In the genomic region with DNA sequence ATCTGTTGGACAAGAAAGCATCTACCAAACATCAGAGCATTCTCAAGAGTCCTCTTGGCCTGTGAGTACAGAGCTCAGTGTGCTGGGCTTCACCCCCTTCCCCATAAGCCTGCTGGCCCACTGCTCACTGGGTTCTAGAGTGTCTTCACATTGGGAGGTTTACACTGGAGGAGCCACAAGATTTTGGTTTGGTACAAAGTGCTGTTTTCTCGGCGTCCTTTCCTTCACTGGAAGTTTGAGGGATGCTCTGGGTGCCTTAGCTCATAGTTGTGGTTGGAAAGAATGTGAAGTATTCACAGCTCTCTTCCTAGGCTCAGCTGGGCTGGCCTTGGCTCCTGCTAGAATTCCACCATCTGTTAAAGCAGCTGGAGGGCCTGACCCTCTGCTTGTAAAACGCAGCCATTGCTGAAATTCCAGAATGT, we compare ENCODE assay signal across 9 mouse cellular contexts. TPM values are rescaled to one million over a fixed set of nuclear protein-coding genes. Genes with fewer than 3 reads are reported as not detected.
DNase-seq lines count a peak whose midpoint lies in the region; ATAC-seq and TF ChIP-seq lines count a peak whose summit lies in the region.
"Had no signal": no experiment of that assay in that cellular context is flagged by ENCODE, and none has a peak within 500 bp of the region (broad histone marks: within the 10 kb centered on the region; RNA-seq: fewer than 3 reads in every experiment).

No protein-coding gene starts in this region.

- H3K4me3 ChIP-seq in embryonic facial prominence, embryonic 12.5 days, result no peak overlapping the region
- no peak overlapping the region for H3K4me3 ChIP-seq in lung, embryonic 14.5 days (ENCODE audit: low read depth, low read length)
- H3K4me3 ChIP-seq: liver, embryonic 15.5 days had no signal

- H3K9ac ChIP-seq in embryonic facial prominence, embryonic 12.5 days, result no peak overlapping the region
- no peak overlapping the region for H3K9ac ChIP-seq in lung, embryonic 14.5 days
- H3K9ac ChIP-seq: liver, embryonic 15.5 days had no signal

- intact Hi-C loops in heart, postnatal 10 days (cut with DNase I), result loop anchor here (5.0 to 10.0 kb wide), 2 partner anchors 83 to 376 kb away; no protein-coding TSS in a partner anchor
- intact Hi-C loops in left cerebral cortex, postnatal 14 days (cut with DNase I), result no loop called here

- peak; percentile 32 for DNase-seq in ZHBTc4 (ENCODE audit: low read depth, low spot score)
- DNase-seq in heart, postnatal 10 days, result peak; percentile 68 to 75
- peak; percentile 85 for DNase-seq in lung, embryonic 14.5 days
- no peak for DNase-seq in spleen, adult 18-20 months
- DNase-seq in left cerebral cortex, postnatal 14 days (ENCODE audit: low spot score in 2 of 2), result no peak
- no peak for DNase-seq in cerebellum, postnatal 36 days
- DNase-seq: thymus, postnatal 14 days had no signal

- peak overlapping the region; percentile 60 for H3K27ac ChIP-seq in embryonic facial prominence, embryonic 12.5 days
- H3K27ac ChIP-seq in lung, embryonic 14.5 days (ENCODE audit: low read depth), result peak overlapping the region; percentile 61; the same call in 1 of the 2 replicates
- H3K27ac ChIP-seq: liver, embryonic 15.5 days had no signal

- H3K36me3 ChIP-seq in embryonic facial prominence, embryonic 12.5 days, result peaks cover 23% of the 10 kb centered on the region
- H3K36me3 ChIP-seq in lung, embryonic 14.5 days (ENCODE audit: insufficient read depth), result peaks cover 18% of the 10 kb centered on the region; the same call in 1 of the 2 replicates

- 46% methylated on average over 3 of the region's 3 CpGs for WGBS in embryonic facial prominence, embryonic 12.5 days
- 21% methylated on average over 3 of the region's 3 CpGs for WGBS in lung, embryonic 14.5 days

- no peak for TF ChIP-seq CTCF in lung, embryonic 14.5 days (IDR thresholded peaks at IDR 0.05; ENCODE audit: low read depth)

- H3K9me3 ChIP-seq in embryonic facial prominence, embryonic 12.5 days, result no peaks in the 10 kb centered on the region
- H3K9me3 ChIP-seq in lung, embryonic 14.5 days (ENCODE audit: low read depth, low read length), result no peaks in the 10 kb centered on the region
- H3K9me3 ChIP-seq: liver, embryonic 15.5 days had no signal

- H3K4me2 ChIP-seq in embryonic facial prominence, embryonic 12.5 days (replicated peaks), result no peak overlapping the region
- H3K4me2 ChIP-seq in lung, embryonic 14.5 days, result no peak overlapping the region
- H3K4me2 ChIP-seq: liver, embryonic 15.5 days had no signal

- H3K27me3 ChIP-seq in embryonic facial prominence, embryonic 12.5 days, result no peaks in the 10 kb centered on the region
- no peaks in the 10 kb centered on the region for H3K27me3 ChIP-seq in lung, embryonic 14.5 days (ENCODE audit: insufficient read depth, low read length)
- H3K27me3 ChIP-seq: liver, embryonic 15.5 days had no signal

- ATAC-seq in embryonic facial prominence, embryonic 12.5 days (ENCODE audit: insufficient number of reproducible peaks, insufficient read depth, low FRiP score, low TSS enrichment), result no peak
- ATAC-seq in lung, embryonic 14.5 days (ENCODE audit: insufficient read depth), result peak; percentile 86

- peaks cover 6% of the 10 kb centered on the region; the same call in 1 of the 2 replicates for H3K4me1 ChIP-seq in embryonic facial prominence, embryonic 12.5 days
- H3K4me1 ChIP-seq in lung, embryonic 14.5 days (ENCODE audit: insufficient read depth), result peaks cover 11% of the 10 kb centered on the region; the same call in 1 of the 2 replicates

RNA-seq across cellular contexts. Expression of gene Akip1, which starts 5.5 kb away (rescaled TPM):
- 25.7 and 27.7 TPM in 2 replicates for polyA plus RNA-seq in embryonic facial prominence, embryonic 12.5 days (2016; fragmentation: Nextera tagmentation; extraction: Ambion mirVana)
- 10 to 100 TPM; 18.1 to 18.8 TPM for total RNA-seq in heart, postnatal 10 days (2021)
- 32.4 and 33.7 TPM in 2 replicates for polyA plus RNA-seq in lung, embryonic 14.5 days (2014; fragmentation: Nextera tagmentation; extraction: Ambion mirVana)
- 1 to 10 TPM; 3.9 to 4.5 TPM for total RNA-seq in left cerebral cortex, postnatal 14 days (2021)

RNA-seq across cellular contexts. Expression of gene St5, which starts 5.6 kb away (rescaled TPM):
- polyA plus RNA-seq in embryonic facial prominence, embryonic 12.5 days (2016; fragmentation: Nextera tagmentation; extraction: Ambion mirVana), result 48.7 and 50.5 TPM in 2 replicates
- total RNA-seq in heart, postnatal 10 days (2021), result 10 to 100 TPM; 52.6 to 58.4 TPM
- polyA plus RNA-seq in lung, embryonic 14.5 days (2014; fragmentation: Nextera tagmentation; extraction: Ambion mirVana), result 67.4 and 68.6 TPM in 2 replicates
- total RNA-seq in left cerebral cortex, postnatal 14 days (2021), result 10 to 100 TPM; 14.1 to 16.8 TPM

RNA-seq across cellular contexts. Expression of gene BC051019, which starts 14.7 kb away (rescaled TPM):
- polyA plus RNA-seq in embryonic facial prominence, embryonic 12.5 days (2016; fragmentation: Nextera tagmentation; extraction: Ambion mirVana), result 0.19 TPM in 1 of 2 replicates, not detected in the other
- total RNA-seq in heart, postnatal 10 days (2021), result not detected
- 0.38 TPM in 1 of 2 replicates, not detected in the other for polyA plus RNA-seq in lung, embryonic 14.5 days (2014; fragmentation: Nextera tagmentation; extraction: Ambion mirVana)
- not detected for total RNA-seq in left cerebral cortex, postnatal 14 days (2021)

RNA-seq across cellular contexts. Expression of gene Ascl3, which starts 22.6 kb away (rescaled TPM):
- polyA plus RNA-seq in embryonic facial prominence, embryonic 12.5 days (2016; fragmentation: Nextera tagmentation; extraction: Ambion mirVana), result not detected in 2 replicates
- not detected for total RNA-seq in heart, postnatal 10 days (2021)
- polyA plus RNA-seq in lung, embryonic 14.5 days (2014; fragmentation: Nextera tagmentation; extraction: Ambion mirVana), result 0.38 TPM in 1 of 2 replicates, not detected in the other
- not detected for total RNA-seq in left cerebral cortex, postnatal 14 days (2021)
- polyA plus RNA-seq: liver, embryonic 15.5 days had no signal

RNA-seq across cellular contexts. Expression of gene Tmem9b, which starts 43.7 kb away (rescaled TPM):
- 35.2 and 36.7 TPM in 2 replicates for polyA plus RNA-seq in embryonic facial prominence, embryonic 12.5 days (2016; fragmentation: Nextera tagmentation; extraction: Ambion mirVana)
- total RNA-seq in heart, postnatal 10 days (2021), result 10 to 100 TPM; 36.7 to 37.7 TPM
- 50.4 and 53.0 TPM in 2 replicates for polyA plus RNA-seq in lung, embryonic 14.5 days (2014; fragmentation: Nextera tagmentation; extraction: Ambion mirVana)
- total RNA-seq in left cerebral cortex, postnatal 14 days (2021), result 10 to 100 TPM; 81.0 to 81.5 TPM

Comparison
In these comparisons a context has a peak if more than half of its experiments do, and no peak if none do; other contexts are left out.
1. DNase-seq: peak in ZHBTc4 (single experiment), heart, postnatal 10 days (2 of 2) and lung, embryonic 14.5 days (single experiment); none in spleen, adult 18-20 months (0 of 2), left cerebral cortex, postnatal 14 days (0 of 2) and cerebellum, postnatal 36 days (0 of 2).